Mouse (Mus musculus) intestine, embryonic 16.5 days (tissue): ENCODE data around the gene St8sia4. TPM values are rescaled to one million over a fixed set of nuclear protein-coding genes. Genes with fewer than 3 reads are reported as not detected.

Experiments
- ATAC-seq: fragments of 200-750 bp; cut with Nextera tagmentation; 2 replicates; pipeline ENCODE4 v1.8.0; 2017; ENCODE audit warnings: moderate TSS enrichment, moderate library complexity
- H3K27ac ChIP-seq: fragments of 300-500 bp; sonication (generic); 2 replicates; pipeline ENCODE4 v1.5.1; 2014; ENCODE audit warnings: mild to moderate bottlenecking, low read length
- H3K27me3 ChIP-seq: fragments of 300-500 bp; sonication (generic); replicated peaks from 2 replicates; pipeline ENCODE4 v1.6.1; 2014; ENCODE audit warnings: low read length, control low read depth, mixed read lengths; ENCODE audit not compliant: control insufficient read depth, insufficient read depth
- H3K36me3 ChIP-seq: fragments of 300-500 bp; sonication (generic); 2 replicates; pipeline ENCODE4 v1.6.1; 2014; ENCODE audit warnings: low read length, control low read depth; ENCODE audit not compliant: control insufficient read depth, insufficient read depth
- H3K4me1 ChIP-seq: fragments of 300-500 bp; sonication (generic); 2 replicates; pipeline ENCODE4 v1.6.1; 2014; ENCODE audit warnings: low read length, control low read depth, mixed read lengths; ENCODE audit not compliant: control insufficient read depth, insufficient read depth
- H3K4me2 ChIP-seq: fragments of 300-500 bp; sonication (generic); 2 replicates; pipeline ENCODE4 v1.6.1; 2014; ENCODE audit warnings: low read depth, low read length, control low read depth
- H3K4me3 ChIP-seq: fragments of 300-500 bp; sonication (generic); 2 replicates; pipeline ENCODE4 v1.5.1; 2014; ENCODE audit warnings: mild to moderate bottlenecking, low read length
- H3K9ac ChIP-seq: fragments of 300-500 bp; sonication (generic); 2 replicates; pipeline ENCODE4 v1.6.1; 2014; ENCODE audit warnings: low read depth, low read length
- H3K9me3 ChIP-seq: fragments of 300-500 bp; sonication (generic); 2 replicates; pipeline ENCODE4 v1.6.1; 2016; ENCODE audit warnings: low read length, control low read depth; ENCODE audit not compliant: control insufficient read depth
- WGBS: fragments of 180-500 bp; shearing (Covaris S2); extraction: QIAGEN DNeasy Blood & Tissue Kit; methylation state at CpG from one replicate; pipeline ENCODE4 v1.1.7; 2014; 5-methylcytosine and 5-hydroxymethylcytosine counted together
- polyA plus RNA-seq: library from polyadenylated mRNA; unstranded; fragments of >200 nt; fragmentation: Nextera tagmentation; extraction: Ambion mirVana; gene quantifications from 2 replicates; pipeline ENCODE4 v1.2.1, GENCODE M21; 2015

St8sia4 gene
- polyA plus RNA-seq, 1 experiment from 2014 or later = 2.3 TPM

GRCm38 (mm10) chr1:95609045-95609444 is 58.3 kb downstream of the St8sia4 start:
- no peak for ATAC-seq
- H3K36me3 ChIP-seq = no peaks in the 10 kb centered on the region

DNA sequence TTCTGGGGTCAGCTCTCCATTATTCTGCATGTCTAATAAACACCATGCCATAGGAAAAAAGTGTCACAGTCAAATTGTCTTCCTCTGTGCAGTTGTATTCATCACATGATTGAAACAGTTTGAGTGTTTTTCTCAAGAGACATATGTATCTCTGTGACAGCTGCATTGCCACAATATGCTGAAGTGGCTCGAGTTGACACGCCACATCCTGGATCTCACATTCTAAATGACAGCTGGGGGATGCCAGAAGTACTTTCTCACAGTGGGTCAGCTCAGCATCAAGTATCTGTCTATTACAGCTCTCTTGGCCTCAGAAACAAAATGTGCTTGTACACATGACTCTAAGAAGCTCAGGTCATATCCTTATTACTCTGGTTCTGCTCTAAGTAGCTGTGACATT is 61.9 kb downstream of the St8sia4 start:
- H3K4me1 ChIP-seq = no peaks in the 10 kb centered on the region
- H3K4me2 ChIP-seq = no peak overlapping the region
- no peaks in the 10 kb centered on the region for H3K27me3 ChIP-seq
- H3K4me3 ChIP-seq = no peak overlapping the region
- ATAC-seq = peak; percentile 58; the same call in 1 of the 2 replicates
- H3K9me3 ChIP-seq = no peaks in the 10 kb centered on the region
- 45% methylated on average over 2 of the region's 2 CpGs for WGBS
- H3K27ac ChIP-seq = no peak overlapping the region
- no peak overlapping the region for H3K9ac ChIP-seq
- no peaks in the 10 kb centered on the region for H3K36me3 ChIP-seq

More at GRCm38 (mm10) chr1:95609045-95609444, 58.3 kb downstream of the St8sia4 start:
- no peak overlapping the region for H3K4me2 ChIP-seq
- no peak overlapping the region for H3K9ac ChIP-seq
- no peaks in the 10 kb centered on the region for H3K9me3 ChIP-seq
- H3K4me3 ChIP-seq = no peak overlapping the region
- H3K27ac ChIP-seq = no peak overlapping the region
- H3K27me3 ChIP-seq = no peaks in the 10 kb centered on the region
- WGBS = 87% methylated on average over 5 of the region's 5 CpGs
- H3K4me1 ChIP-seq = no peaks in the 10 kb centered on the region

DNA sequence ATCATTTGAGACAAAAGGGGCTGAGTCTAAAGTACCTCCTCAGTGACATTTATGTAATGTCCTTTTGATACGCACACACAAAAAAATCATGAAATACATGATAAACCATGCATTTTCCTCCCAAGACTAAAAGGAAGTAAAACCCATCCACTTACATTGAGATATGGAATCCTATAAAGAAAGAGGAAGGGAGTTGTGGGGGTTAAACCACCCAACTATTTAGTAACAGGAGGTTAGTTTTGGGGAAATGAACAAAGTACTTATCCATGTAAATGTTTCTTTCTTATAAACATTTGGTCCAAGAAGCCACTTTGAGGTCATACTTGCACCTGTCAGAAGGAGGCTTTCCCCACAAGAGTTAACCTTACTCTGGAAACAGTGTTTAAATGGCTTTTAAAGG is 69.3 kb downstream of the St8sia4 start:
- H3K36me3 ChIP-seq = no peaks in the 10 kb centered on the region
- H3K27me3 ChIP-seq = no peaks in the 10 kb centered on the region
- ATAC-seq = no peak
- H3K9ac ChIP-seq = no peak overlapping the region
- H3K27ac ChIP-seq = no peak overlapping the region
- 92% methylated on average over 1 of the region's 1 CpGs for whole genome bisulfite sequencing
- H3K4me3 ChIP-seq = no peak overlapping the region
- no peaks in the 10 kb centered on the region for H3K9me3 ChIP-seq
- no peaks in the 10 kb centered on the region for H3K4me1 ChIP-seq
- H3K4me2 ChIP-seq = no peak overlapping the region

DNA sequence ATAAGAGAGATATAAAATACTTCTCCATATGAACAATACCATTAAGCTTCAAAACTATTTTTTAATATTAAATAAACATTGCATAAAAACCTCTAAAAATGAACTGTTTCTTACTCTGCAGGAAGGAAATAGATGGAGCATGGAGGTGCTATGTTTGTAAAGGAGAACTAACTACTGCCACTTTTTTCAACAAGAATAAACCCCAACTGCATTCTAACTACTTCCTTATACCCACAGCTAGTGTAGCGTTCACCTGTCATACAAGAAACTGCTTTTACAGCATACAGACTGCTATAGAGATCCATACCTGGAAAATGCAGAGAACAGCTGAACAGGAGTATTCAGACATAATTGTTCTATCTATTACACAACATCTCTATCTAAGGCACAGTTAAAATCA is 70.5 kb downstream of the St8sia4 start:
- Histone ChIP-seq H3K9ac (no peak overlapping the region), H3K9me3 (no peaks in the 10 kb centered on the region), H3K27me3 (no peaks in the 10 kb centered on the region), H3K4me2 (no peak overlapping the region), H3K27ac (no peak overlapping the region), H3K4me1 (no peaks in the 10 kb centered on the region), H3K4me3 (no peak overlapping the region), H3K36me3 (no peaks in the 10 kb centered on the region)
- 89% methylated on average over 1 of the region's 1 CpGs for WGBS
- no peak for ATAC-seq

DNA sequence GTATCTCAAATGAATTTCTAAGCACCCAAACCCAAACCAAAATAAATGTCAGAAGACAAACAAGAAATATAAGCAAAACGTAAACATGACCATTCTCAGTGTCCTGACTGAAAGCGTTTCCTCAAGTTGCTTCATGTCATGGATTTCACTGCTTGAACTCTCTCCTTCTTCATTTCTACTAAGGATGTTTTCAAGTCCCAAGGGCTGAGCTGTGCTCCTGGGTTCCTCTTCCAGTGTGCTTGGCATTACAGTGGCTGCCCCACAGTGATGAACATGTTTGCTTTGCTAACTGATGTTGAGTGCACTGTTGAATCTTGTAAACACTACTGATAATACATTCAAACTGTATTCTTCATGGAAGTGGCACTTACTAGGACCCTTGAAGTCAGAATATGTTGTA is 76.3 kb downstream of the St8sia4 start:
- no peak overlapping the region for H3K4me3 ChIP-seq
- no peaks in the 10 kb centered on the region for H3K4me1 ChIP-seq
- H3K4me2 ChIP-seq = no peak overlapping the region
- 76% methylated on average over 2 of the region's 2 CpGs for WGBS
- H3K9me3 ChIP-seq = no peaks in the 10 kb centered on the region
- no peaks in the 10 kb centered on the region for H3K27me3 ChIP-seq
- no peaks in the 10 kb centered on the region for H3K36me3 ChIP-seq
- no peak overlapping the region for H3K27ac ChIP-seq
- H3K9ac ChIP-seq = no peak overlapping the region
- ATAC-seq = no peak

GRCm38 (mm10) chr1:95590108-95590507 is 77.3 kb downstream of the St8sia4 start:
- ATAC-seq = no peak
- Histone ChIP-seq H3K36me3 (no peaks in the 10 kb centered on the region), H3K4me1 (no peaks in the 10 kb centered on the region), H3K4me3 (no peak overlapping the region), H3K4me2 (no peak overlapping the region), H3K27ac (no peak overlapping the region), H3K9ac (no peak overlapping the region), H3K9me3 (no peaks in the 10 kb centered on the region), H3K27me3 (no peaks in the 10 kb centered on the region)
- WGBS = 70% methylated on average over 2 of the region's 2 CpGs

- Histone ChIP-seq H3K9ac (no peak overlapping the region), H3K4me2 (no peak overlapping the region), H3K9me3 (no peaks in the 10 kb centered on the region), H3K36me3 (no peaks in the 10 kb centered on the region), H3K27me3 (no peaks in the 10 kb centered on the region), H3K4me1 (no peaks in the 10 kb centered on the region), H3K4me3 (no peak overlapping the region), H3K27ac (no peak overlapping the region)
- ATAC-seq = no peak
Observed at GRCm38 (mm10) chr1:95589471-95589870, 77.9 kb downstream of the St8sia4 start.

DNA sequence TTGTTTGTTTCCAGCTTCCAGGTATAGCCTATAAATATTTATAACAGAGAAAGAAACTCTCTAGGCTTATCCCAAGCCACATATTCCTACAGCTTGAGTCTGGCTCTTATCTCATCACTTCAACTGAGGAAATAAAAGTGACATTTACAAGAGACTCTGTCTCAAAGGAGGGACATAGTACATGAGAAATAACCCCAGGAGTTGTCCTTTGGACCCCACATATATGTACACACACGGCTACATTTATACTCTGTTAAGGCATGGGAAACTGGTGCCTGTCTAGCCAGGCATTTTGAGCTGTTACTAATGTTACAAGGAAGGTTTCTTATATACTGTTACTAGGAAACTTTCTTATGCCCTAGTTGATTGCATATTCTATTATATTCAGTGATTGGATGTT is 84.1 kb downstream of the St8sia4 start:
- Histone ChIP-seq H3K36me3 (no peaks in the 10 kb centered on the region), H3K9ac (no peak overlapping the region), H3K4me1 (no peaks in the 10 kb centered on the region), H3K4me3 (no peak overlapping the region), H3K9me3 (no peaks in the 10 kb centered on the region), H3K4me2 (no peak overlapping the region), H3K27me3 (no peaks in the 10 kb centered on the region), H3K27ac (no peak overlapping the region)
- ATAC-seq = peak; percentile 82
- WGBS = 29% methylated on average over 1 of the region's 1 CpGs

DNA sequence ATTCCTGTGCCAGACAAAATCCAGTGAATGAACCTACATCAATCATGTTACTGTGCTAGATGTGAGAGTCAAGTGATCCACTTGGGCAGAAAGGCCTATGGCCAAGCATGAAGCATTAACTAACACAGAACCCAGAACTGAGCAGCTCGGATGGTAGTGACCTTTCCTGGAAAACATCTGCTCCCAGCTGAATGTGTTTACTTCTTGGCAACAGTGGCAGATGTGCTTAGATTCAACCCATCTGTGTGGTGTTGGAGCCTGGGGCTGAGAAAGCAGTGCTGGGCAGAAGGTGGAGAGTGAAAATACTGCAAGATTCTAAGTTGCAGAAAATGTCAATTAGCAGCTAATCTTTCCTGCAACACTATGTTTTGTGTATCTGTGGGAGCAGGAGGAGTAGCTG is 85.1 kb downstream of the St8sia4 start:
- Histone ChIP-seq H3K27ac (no peak overlapping the region), H3K9ac (no peak overlapping the region), H3K27me3 (no peaks in the 10 kb centered on the region), H3K4me3 (no peak overlapping the region), H3K36me3 (no peaks in the 10 kb centered on the region), H3K4me1 (no peaks in the 10 kb centered on the region), H3K9me3 (no peaks in the 10 kb centered on the region), H3K4me2 (no peak overlapping the region)
- WGBS = 37% methylated on average over 1 of the region's 1 CpGs
- peak; percentile 31; the same call in 1 of the 2 replicates for ATAC-seq
